Mouse (Mus musculus) megakaryocyte-erythroid progenitor cell, adult 5-6 weeks (primary cell): ENCODE data around the gene Hgf. TPM values are rescaled to one million over a fixed set of nuclear protein-coding genes. Genes with fewer than 3 reads are reported as not detected.

Source experiments
- total RNA-seq, 2 experiments: library from RNA; stranded (forward) in 1 of 2; stranded (reverse) in 1 of 2; fragments of 200-1000, 215-1000 nt in 1 of 2; fragments of >200 nt in 1 of 2; fragmentation: Nextera tagmentation in 1 of 2; gene quantifications; 2 replicates each; pipeline ENCODE4 v1.2.3; 2014 to 2017

The Hgf gene
- total RNA-seq, 2 experiments from 2014 or later = 0.96 to 1.4 TPM

Other genes with a start within 250 kb of the Hgf start
- gene Gm28710, start 238.3 kb downstream of the Hgf start, total RNA-seq (2014; fragmentation: Nextera tagmentation) = not detected in 2 replicates
- gene Gm28710, start 238.3 kb downstream of the Hgf start, total RNA-seq (2017) = not detected in 2 replicates